Mouse (Mus musculus) v-Abl transformed pro-B cells (cell line): ENCODE results near the gene Cetn2.

ENCODE experiments used
- in situ Hi-C, 2 experiments: fragments of 400-800 bp; cut with MboI; formaldehyde crosslinking; loops; one replicate each; pipeline ENCODE4 v1.15.1; 2025; ENCODE audit not compliant: unreplicated experiment in 2 of 2

The Cetn2 gene

GRCm38 (mm10) chrX:72917884-72918681, at the start of gene Cetn2, which contains the start of gene Nsdhl:
Gene Cetn2 (minus strand): TSS chrX:72918411.
Gene Nsdhl (plus strand): TSS chrX:72918557.
- in situ Hi-C loops = loop anchor here in 1 of 2 experiments (10.0 kb wide), 1 partner anchor 1517 kb away; no protein-coding TSS in a partner anchor

- in situ Hi-C loops = no loop called here
These were observed 44.5 kb upstream of the Cetn2 start for GRCm38 (mm10) chrX:72962743-72963142.

- in situ Hi-C loops = no loop called here
These were observed 43.3 kb upstream of the Cetn2 start for GRCm38 (mm10) chrX:72961511-72961910.

- in situ Hi-C loops = no loop called here
These were observed 42.2 kb upstream of the Cetn2 start for GRCm38 (mm10) chrX:72960431-72960830.

- in situ Hi-C loops = no loop called here
These were observed 38.3 kb upstream of the Cetn2 start for GRCm38 (mm10) chrX:72956486-72956885.

GRCm38 (mm10) chrX:72953464-72953863, 35.3 kb upstream of the Cetn2 start:
- in situ Hi-C loops = no loop called here

- in situ Hi-C loops = no loop called here
These were observed 3.2 kb upstream of the Cetn2 start for GRCm38 (mm10) chrX:72921391-72921790.

- in situ Hi-C loops = loop anchor here in 1 of 2 experiments (10.0 kb wide), 1 partner anchor 1516 kb away; no protein-coding TSS in a partner anchor
These were observed 460 bp upstream of the Cetn2 start for GRCm38 (mm10) chrX:72918682-72919059.

- in situ Hi-C loops = loop anchor here in 1 of 2 experiments (10.0 kb wide), 1 partner anchor 1523 kb away; no protein-coding TSS in a partner anchor
These were observed 6.6 kb downstream of the Cetn2 start for GRCm38 (mm10) chrX:72911611-72912010.

GRCm38 (mm10) chrX:72908404-72908741, 9.8 kb downstream of the Cetn2 start:
- in situ Hi-C loops = no loop called here

GRCm38 (mm10) chrX:72907619-72908403, 10.4 kb downstream of the Cetn2 start:
- in situ Hi-C loops = no loop called here

- in situ Hi-C loops = no loop called here
These were observed 15.7 kb downstream of the Cetn2 start for GRCm38 (mm10) chrX:72902530-72902929.

- in situ Hi-C loops = no loop called here
These were observed 22.2 kb downstream of the Cetn2 start for GRCm38 (mm10) chrX:72896055-72896437.

GRCm38 (mm10) chrX:72895388-72896054, 22.7 kb downstream of the Cetn2 start:
- in situ Hi-C loops = no loop called here
